Mouse (Mus musculus): ENCODE results near the gene Rarg.

Rarg gene

GRCm38 (mm10) chr15:102256431-102257201 is 701 bp downstream of the Rarg start:
- DNase-seq = no peak

GRCm38 (mm10) chr15:102255547-102256255 is 1.6 kb downstream of the Rarg start:
- no peak for DNase-seq

- no peak for DNase-seq
Measured at GRCm38 (mm10) chr15:102250521-102250920, 6.8 kb downstream of the Rarg start.

- no peak for DNase-seq
Measured at GRCm38 (mm10) chr15:102249967-102250366, 7.3 kb downstream of the Rarg start.

DNA sequence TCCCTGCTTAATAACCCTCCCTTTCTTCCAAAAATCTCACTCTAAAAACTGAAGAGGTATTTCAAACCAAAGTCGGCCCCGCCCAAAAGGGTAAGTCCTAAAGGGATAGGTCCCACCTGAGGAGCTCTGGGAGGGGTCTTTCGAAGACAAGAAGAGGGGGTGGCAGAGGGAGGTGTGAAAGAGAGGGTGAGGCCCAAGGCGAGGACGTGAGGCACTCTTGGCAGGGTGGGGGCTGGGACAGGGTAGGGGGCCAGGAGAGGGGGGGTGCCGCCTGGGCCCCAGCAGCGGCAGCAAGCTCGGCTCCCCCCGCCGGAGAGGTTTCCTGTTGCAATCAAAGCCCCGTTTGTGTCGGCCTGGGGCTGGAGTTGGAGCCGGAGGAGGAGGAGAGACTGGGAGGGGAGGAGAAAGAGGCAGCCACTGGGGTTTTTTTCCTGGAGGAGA is 8.0 kb downstream of the Rarg start:
- no peak for DNase-seq

- no peak for DNase-seq
Measured at GRCm38 (mm10) chr15:102248812-102249191, 8.5 kb downstream of the Rarg start.

DNA sequence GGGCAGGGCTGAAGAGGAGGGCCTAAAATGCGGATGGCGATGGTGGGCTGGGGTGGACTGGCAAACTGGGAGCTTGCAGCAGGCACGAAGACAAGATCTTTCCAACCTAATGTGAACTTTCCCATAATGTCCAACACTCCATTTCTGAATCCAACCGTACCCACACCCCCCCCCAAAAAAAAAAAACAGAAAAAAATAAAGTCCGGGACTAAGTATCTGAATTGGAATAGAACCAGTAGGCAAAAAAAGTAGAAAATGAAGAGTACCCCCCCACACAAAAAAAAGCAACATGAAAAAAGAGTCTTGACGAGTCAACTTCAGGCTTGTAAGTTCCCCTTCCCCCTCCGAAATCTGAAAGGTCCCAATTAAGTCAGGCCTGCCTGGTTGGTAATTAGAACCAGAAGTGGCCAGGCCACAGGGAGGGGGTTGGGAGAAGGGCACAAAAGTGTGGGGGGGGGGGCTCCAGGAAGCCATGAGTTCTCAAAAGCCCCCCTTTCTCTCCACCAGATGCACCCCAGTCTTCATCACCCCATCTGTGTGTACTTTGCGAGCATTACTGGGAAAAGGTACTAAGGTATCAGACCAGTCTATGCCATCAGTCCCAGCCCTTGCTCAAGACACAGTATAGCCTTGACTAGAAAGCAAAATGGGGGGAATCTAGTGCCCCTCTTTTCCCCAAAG is 9.0 kb downstream of the Rarg start:
- no peak for DNase-seq

- DNase-seq = peak; percentile 55
Measured at GRCm38 (mm10) chr15:102247252-102248130, 9.8 kb downstream of the Rarg start.

DNA sequence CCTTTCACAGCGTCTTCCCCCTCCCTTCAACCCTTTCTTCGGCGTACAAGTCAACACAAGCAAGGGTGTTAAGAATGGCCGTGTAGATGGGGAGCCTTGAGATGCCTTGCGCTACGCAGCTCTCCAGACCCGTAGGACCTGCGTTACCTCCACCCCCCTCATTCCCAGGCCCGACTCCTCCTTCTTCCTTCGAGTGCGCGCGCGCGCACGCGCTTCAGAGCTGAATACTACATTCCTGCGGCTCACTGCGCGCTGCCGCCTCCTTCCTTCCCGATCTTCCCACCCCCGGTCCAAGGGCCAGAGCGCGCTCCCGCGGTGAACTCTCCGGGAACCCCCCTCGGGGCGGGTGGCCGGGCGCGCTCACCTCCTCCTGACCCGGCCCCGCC is 10.5 kb downstream of the Rarg start:
- peak; percentile 92 for DNase-seq

DNA sequence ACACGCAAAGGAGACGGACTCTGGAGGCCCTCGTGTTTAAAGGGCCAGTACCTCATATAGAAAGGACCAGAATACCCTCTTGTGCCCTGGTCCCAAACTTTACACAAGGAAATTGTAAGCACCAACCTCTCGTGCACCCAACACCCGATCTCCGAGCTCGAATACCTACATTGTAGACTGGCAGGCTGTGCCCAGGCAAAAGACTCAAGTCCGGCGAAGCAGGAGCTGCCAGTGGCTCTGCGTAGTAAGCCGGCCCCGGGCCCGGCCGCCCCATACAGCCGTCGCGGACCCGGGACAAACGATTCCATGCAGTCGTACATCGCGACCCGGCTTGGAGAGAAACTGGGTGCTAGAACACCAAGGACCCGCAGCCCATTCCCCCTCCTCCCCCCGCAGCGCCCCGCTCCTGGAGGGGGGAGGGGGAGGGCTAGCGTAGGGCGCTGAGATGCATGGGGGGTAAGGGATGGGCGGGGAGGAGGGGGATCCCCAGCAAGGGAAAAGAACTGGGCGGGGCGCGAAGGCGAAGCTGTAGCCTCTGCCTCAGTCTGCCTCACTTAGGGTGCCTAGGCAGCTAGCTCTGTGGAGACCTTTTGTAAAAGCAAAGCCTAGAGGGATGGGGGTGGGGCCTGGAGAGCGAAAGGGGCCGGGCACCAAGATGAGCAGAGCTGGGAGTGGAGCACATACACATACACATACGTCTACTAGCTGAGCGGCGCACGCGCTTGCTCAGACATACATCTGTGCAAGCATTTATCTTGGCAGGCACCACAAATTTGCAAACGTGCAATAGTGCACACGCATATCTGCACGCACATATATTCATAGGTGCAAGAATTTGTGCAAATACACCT is 11.2 kb downstream of the Rarg start:
- DNase-seq = peak; percentile 87

DNA sequence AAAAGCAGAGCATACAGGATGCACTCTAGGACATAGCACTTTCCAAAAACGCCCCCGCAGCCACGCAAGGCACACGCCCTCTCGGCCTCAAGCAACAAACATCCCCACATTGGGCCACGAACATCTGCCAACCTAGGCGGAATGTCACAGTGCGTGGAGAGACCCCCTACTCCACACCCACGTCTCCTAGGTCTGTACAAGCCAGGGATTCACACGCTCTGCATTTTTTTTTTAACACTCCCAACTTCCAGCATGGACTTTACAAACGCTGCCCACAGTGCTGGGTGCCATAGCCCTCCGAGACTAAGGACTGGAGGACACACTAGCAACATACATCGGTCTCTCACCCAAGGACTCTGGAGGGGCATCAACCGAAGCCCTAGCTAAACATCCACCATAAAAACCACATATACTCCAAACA is 11.8 kb downstream of the Rarg start:
- DNase-seq = no peak

- no peak for DNase-seq
Measured at GRCm38 (mm10) chr15:102244306-102245191, 12.8 kb downstream of the Rarg start.

GRCm38 (mm10) chr15:102243229-102244190 is 13.8 kb downstream of the Rarg start:
- no peak for DNase-seq

DNA sequence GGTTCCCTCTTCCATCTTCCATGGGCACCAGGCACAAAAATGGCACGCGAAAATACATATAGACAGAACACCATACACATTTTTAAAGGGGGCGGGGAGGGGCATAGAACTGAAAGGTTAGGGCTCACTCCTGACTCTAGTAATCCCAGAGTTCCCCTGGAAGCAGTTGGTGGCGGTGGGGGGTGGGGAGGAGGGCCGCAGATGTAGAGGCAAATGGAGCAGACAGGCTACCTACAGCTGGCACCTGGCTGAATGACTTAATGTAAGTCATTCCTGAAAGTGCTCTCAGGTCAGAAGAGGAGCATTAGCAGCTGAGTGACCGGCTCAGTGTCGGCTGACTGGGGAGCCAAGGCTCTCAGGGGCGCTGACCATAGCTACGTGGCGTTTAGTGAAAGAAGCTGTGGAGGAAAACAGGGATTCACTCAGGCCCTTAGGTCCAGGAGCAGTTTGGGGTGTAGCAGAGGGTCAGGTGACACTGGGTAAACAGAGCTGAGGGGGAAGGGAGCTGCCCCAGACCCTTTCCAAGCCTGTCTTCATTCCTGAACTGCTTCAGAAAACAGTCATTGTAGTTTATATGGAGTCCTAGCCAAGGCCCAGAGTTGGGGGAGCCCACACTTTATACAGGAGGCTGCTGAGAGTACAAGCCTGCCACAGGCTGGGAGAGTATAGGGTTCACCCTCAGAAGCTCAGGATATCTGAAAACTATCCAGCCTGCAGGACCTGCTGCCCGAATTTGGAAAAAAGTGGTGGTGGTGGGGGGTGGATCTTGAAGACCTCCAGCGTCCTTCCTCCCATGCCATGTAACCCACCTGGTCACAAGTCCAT is 14.7 kb downstream of the Rarg start:
- no peak for DNase-seq

- no peak for DNase-seq
Measured at GRCm38 (mm10) chr15:102240607-102241006, 16.7 kb downstream of the Rarg start.

DNA sequence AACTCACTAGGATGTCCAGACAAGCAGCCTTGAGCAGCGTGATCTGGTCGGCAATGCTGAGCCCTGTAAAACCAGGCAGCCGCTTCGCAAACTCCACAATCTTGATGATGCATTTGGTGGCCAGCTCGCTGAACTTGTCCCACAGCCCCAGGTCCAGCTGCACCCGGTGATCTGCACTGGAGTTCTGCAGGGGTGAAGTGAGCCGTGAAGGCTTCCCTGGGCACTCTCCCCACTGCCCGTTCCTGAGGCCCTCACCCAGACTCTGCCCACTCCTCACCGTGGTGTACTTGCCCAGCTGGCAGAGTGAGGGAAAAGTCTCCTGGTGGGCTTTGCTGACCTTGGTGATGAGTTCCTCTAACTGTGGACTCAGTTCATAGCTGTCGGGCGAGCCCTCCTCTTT is 17.5 kb downstream of the Rarg start:
- no peak for DNase-seq

- DNase-seq = peak; percentile 77
Measured at GRCm38 (mm10) chr15:102239260-102239590, 18.1 kb downstream of the Rarg start.

DNA sequence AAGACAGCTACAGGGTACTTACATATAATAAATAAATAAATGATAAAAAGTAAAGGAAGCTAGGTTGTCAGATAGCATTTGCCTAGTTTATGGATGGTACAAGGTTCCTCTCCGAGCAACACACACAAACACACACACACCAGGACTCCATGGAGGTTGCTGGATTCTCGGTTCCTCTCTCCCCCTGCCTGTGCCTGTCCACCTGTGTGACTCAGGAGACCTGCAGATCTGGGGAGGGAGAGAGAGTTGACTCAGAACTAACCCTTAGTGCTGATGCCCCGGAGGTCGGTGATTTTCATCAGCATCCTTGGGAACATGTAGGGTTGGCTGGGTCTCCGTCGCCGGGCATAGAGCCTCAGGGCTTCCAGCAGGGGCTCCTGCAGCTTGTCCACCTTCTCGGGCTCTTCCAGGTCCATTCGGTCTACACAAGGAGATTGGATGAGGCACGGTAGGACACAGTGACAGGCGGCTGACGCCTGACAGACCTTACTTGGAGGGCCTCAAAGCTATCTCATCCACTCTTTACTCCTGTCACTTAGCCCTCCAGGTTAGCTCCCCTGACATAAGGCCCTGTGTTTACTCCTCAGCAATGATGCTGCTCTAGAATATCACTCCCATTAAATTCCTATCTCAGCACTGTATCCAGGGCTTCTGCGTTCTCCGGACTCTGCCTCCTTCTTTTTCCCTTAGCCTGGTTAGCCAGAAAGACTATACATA is 18.6 kb downstream of the Rarg start:
- no peak for DNase-seq
